Mouse (Mus musculus): Measurements from ENCODE around the gene Pnpla2.

Pnpla2 gene

DNA sequence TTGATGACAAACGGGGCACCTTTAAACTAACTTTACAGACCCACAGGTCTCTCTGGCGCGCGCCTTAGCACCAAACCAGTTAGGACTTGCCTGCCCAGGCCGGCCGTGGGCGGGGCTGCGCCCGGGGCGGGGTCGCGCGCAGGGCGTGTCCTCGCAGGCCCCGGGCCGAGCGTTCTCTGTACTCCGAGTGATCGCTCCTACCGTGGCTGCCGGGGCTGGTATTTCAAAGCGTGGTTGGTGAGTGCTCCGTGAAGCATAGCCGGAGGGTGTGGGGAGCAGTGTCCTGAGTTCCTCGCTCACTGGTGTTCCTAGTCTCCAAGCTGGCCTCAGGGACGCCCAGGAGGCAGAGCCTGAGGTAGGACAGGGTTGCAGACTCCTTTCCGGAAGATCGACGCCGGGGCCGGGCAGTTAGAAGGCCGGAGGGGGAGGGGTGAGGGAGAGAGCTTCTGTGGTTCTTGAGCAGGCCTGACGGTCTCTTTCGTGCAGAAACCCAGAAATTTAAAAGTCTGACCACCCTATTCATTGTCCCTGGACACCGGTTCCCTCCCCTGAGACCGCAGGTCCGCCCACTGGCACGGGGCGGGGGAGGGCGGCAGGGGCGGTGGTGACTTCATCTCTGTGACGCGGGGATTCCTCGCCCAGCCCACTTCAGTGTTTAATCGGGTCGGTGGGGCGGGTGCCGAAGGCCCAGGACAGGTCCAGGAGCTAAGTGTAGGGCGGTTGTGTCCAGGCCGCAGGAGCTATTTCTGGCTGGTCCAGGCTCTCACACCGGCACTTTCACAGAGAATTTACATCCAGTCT is 12.4 kb downstream of the Pnpla2 start, which contains the start of gene Cd151:
Gene Cd151, plus strand, starts transcription at position 163 of the 801 bp plus-strand sequence.
- DNase-seq (ENCODE audit: low read depth, low spot score) = peak; percentile 69

DNA sequence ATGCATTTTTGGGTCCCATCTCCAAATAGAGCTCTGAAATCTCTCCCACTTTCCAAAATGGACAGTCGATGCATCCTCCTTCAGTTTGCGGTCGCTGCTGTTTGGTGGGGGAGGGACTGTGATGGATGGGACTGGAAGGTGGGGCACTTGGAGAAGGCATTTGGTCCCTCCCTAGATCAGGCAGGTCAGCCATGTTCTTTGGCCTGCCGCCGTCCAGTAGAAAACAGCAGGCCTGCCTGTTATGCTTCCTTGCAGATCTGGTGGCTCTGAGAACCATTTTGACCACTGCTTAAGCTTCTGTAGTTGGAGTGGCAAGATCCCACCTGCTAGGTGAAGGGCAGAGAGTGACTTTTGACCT is 13.1 kb downstream of the Pnpla2 start:
- no peak for DNase-seq (ENCODE audit: low read depth, low spot score)

DNA sequence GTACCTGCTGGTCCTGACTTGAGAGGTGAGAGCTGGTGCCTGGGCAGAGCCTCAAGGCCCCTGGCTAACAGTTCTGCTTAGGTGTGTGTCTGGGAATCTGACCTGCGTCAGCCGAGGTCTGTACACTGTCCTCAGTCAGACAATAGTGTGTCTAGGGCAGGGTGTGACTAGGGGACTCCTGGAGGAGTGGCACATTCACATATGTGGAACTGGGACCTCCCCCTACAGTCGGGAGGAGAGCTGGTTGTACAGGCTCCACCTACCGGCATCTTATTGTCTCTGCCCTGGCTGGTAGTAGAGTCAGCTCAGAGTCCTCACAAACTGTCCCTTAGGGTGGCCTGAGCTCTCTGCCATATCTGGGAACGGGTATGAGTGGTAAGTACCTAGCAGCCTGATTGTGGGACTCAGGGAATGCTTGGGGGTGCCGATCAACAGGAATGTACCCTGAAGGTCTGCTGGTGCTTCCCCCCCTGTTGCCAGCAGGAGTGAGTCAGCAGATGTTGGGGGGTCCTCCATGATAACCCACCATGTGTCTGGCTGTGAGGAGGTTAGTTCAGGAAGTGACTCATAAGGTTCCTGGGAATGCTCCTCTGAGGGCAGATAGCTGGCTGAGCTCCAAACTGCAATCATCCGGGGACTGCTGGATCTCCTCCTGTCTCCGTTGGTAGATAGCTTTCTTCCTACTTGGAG is 13.7 kb downstream of the Pnpla2 start:
- DNase-seq (ENCODE audit: low read depth, low spot score) = peak; percentile 75

DNA sequence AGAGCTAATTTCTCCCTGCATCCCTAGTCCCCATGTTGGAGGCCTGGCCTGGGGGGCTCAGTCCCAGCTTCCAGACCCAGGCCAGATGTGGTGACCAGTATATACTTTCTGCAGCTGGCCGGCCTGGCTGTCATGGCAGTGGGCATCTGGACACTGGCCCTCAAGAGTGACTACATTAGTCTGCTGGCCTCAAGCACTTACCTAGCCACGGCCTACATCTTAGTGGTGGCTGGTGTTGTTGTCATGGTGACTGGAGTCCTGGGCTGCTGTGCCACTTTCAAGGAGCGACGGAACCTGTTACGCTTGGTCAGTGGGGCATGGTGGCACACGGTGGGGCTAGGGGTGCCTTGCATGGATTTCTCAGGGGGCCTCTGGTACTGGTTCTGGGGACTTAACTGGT is 14.4 kb downstream of the Pnpla2 start:
- no peak for DNase-seq (ENCODE audit: low read depth, low spot score)

DNA sequence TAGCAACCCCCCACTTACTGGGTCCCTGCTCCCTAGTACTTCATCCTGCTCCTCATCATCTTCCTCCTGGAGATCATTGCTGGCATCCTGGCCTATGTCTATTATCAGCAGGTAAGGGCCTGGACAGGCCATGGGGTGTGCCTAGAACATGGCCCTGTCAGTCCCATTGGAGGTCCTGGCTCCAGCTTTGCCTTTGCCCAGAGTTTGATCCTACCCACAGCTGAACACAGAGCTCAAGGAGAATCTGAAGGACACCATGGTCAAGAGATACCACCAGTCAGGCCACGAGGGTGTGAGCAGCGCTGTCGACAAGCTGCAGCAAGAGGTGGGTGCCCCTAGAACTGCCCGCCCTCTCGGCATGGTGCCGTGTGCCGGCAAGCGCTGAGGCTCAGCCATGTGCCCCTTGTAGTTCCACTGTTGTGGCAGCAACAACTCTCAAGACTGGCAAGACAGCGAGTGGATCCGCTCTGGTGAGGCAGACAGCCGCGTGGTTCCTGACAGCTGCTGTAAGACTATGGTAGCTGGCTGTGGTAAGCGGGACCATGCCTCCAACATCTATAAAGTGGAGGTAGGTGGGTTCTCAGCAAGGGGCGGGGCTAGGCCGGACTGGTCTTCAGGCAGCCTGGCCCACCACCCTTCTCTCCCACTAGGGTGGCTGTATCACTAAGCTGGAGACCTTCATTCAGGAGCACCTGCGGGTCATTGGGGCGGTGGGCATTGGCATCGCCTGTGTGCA is 15.1 kb downstream of the Pnpla2 start:
- no peak for DNase-seq (ENCODE audit: low read depth, low spot score)

DNA sequence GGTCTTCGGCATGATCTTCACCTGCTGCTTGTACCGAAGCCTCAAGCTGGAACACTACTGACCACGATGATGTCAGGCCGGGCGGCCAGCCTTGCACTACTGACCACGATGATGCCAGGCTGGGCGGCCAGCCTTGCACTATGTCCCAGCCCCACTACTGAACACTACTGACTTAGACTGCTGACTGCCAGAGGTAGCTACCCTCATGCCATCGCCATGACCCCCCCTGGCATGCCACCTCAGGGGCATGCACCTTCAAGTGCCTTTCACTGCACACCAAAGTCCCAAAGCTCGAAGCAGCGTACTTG is 15.6 kb downstream of the Pnpla2 start:
- DNase-seq (ENCODE audit: low read depth, low spot score) = no peak

DNA sequence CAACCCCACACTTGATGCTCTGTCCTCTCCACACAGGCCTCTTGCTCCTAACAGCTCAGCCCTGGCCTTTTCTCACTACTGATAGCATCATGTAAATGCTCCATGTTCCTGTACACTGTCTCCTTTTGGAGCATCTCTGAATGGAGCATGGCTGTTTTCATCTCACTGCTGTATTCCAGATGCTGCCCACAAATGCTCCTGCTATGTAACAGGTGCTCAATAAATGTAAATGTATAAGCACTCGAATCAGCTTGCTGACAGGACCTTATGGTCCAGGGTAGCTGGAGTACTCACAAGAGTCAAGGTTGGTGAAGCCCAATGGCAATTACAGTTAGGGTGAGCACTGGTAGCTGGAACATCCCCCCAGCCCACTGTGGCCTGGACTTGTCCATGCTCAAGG is 16.2 kb downstream of the Pnpla2 start:
- DNase-seq (ENCODE audit: low read depth, low spot score) = no peak

DNA sequence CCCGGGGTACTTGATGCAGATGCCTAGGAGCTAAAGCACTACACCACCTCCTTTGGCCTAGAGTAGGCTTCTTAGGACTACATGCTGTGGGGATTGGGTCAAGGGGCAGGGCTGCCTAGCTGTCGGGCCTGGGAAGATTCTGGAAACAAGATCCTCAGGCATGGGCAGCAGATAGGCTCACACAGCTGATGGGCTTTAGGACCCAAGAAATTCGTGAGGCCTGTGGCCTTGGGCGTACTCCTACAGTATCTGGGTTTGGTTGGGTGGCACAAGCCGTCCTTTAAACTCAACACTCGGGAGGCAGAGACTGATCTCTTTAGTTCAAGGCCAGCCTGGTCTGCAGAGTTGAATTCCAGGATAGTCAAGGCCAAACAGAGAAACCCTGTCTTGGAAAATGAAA is 17.2 kb downstream of the Pnpla2 start:
- DNase-seq (ENCODE audit: low read depth, low spot score) = no peak

DNA sequence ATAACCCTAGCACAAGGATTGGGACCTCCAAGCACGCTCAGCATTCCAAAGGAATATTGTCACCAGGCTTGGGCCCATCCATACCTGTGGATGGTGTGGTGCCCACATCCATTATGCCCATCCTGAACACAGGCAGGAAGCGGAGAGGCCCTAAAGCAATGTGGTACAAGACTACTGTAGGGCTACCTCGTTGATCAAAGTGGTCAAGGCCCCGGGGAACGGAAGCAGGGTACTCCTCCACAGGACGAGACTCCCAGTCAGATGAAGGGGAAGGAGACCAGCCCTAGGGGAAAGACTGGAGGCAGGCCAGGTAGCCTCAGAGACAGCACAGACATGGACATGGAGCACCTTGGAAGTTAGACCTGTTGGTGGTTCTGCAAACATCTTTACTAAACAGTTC is 17.8 kb downstream of the Pnpla2 start:
- no peak for DNase-seq (ENCODE audit: low read depth, low spot score)

DNA sequence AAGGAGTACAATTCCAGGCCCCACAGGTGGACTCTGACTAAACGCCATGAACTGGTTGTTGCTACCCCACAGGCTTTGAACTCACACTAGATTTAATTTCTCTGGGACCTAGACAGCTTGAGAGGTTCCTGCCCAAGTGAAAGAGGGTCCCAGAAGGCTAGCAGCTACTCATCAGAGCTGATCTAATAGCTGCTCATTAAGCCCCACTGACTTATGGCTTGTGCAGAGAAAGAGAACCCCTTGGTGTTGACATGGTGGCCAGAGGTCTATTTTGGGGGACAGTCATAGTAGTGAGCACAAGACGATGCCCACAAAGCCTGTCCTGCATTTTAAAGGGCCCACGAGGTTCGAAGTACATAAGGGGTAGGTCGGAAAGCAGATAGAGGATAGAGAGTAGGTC is 19.2 kb downstream of the Pnpla2 start:
- no peak for DNase-seq (ENCODE audit: low read depth, low spot score)

DNA sequence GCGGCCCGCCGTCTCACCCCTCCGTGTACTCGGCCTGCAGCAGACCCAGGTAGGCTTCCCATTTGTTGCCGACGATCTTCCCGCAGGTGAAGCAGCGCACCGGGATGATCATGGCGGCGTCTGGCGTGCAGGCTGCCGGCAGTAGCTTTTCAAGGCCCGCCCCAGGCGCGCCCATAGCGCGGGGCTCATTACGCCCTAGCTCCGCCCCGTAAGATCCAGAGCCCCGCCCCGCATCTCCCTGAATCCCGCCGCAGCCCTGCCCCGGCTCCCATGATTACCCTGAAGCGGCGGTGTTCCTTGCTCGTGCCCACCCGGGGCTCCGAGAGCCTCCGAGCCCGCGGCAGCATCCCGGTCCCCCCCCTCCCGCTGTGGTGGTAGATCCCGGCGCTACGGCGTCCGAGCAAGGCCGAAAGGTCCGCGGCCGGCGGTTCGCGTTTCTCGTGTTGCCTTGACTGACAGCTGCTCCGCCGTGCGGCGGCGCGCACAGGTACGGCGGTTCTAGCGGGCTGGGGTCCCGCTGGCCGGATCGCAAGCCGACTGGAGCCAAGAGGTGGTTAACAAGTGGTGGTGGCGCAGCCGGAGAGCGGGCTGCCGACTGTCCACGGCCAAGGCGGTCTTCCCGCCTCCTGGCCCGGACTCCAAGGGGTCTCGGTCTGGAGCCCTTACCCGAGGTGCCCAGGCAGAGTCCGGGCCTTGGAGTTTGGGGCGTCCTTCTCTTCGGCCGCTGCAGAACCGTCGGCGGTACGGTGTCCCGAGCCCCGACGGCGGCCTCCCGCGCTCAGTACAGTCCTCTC is 20.2 kb downstream of the Pnpla2 start, which contains the start of the genes Polr2l and Tspan4:
Gene Polr2l, minus strand, starts transcription at position 122 of the 794 bp plus-strand sequence.
Gene Tspan4, plus strand, starts transcription at position 230 of the 794 bp plus-strand sequence.
- peak; percentile 72 for DNase-seq (ENCODE audit: low read depth, low spot score)

DNA sequence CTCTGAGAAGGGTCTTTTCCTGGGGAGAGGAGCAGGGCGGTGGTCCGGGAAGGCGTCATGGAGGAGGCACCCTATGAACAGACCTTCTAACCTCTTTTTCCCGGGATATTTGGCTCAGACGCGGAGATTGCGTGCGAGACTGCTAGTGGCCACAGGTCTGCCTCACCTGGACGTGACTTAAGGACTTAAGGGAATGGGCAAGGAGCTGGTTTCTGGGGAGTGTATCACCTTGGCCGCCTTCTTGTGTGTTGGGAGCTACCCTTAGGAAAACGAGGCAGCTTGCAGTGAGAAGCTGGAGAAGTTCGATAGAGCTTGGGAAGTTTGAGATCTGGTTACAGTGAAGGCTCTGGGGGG is 20.8 kb downstream of the Pnpla2 start:
- no peak for DNase-seq (ENCODE audit: low read depth, low spot score)

DNA sequence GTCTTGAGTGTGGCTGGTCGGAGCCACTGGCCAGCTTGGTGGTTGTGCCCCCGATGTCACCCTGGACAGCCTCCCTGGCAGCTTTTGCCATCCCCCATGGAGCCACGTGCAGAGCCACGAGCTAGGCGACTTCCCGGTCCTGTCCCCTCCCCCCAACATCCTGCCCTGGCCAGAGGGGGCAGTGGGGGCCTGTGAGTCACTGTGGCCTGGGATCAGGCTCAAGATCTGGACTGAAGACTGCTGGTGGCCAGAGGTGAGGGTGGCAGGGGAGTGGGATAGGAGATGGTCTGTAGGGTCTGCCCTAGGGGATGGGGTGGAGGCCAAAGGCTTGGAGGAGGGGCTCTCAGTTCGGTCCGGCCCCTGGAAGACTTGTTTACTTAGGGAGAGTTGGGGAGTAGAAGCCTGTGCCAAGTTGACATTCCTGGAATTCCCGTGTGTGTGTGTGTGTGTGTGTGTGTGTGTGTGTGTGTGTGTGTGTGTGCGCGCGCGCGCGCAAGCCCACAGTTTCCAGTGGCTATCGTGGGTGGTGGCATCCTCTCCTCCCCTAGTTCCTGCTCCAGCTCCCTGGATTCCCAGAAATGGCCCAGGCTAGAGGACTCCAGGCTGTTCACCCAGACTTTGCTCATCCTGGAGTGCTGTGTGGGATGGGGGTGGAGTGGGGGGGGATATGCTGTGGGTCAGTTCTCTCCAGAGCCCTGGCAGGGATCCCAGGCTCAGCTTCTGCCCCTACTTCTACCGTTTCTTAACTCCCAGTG is 21.4 kb downstream of the Pnpla2 start:
- DNase-seq (ENCODE audit: low read depth, low spot score) = peak; percentile 89

DNA sequence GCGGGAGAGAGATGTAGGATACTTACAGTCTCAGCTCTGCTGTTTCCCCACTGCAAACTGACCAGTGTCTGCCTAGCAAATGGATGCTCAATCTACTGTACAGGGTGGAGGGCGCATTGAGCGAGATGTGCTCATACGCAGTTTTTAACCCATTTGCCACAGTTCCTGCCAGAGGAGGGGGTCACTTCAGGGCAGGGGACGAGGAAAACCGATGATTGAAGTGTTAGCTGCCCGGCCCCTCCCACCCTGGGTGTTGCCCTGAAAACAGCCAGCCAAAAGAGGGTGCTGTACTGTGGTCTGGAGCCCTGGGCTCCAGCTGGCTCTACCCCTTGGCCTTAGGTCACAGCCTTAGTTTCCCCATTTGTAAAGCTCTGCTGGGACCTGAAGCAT is 22.0 kb downstream of the Pnpla2 start:
- DNase-seq (ENCODE audit: low read depth, low spot score) = no peak

DNA sequence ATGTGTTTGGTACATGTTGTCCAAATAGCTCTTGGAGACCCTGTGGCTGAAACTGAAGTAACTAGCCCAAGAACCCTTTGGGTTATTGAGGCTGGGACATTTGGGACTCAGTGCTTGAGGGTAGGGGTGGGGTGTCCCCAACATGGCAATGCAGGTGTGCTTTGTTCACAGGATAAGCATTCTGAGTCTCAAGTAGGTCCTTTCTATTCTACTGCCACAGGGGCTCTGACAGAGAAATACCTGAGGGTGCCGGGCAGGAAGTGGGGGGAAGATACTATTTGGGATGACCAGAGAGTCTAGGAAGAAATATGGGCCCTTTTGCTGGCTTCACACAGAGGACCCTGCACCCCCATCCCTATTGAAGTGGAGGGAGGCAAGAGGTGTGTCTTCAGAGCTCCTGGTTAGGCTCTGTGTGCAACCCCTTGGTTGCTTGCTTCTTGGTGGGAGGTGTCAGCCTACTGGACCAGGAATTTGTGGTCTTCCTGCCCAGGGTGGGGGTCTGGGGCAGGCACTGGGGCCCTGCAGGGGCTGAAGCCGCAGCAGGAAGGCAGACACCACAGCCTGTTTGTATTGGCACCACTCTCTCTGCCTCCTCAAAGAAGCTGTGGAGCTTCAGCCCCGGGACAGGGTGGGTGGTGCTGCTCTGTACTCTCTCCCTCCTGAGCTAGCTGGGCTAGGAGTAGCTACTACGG is 22.7 kb downstream of the Pnpla2 start:
- no peak for DNase-seq (ENCODE audit: low read depth, low spot score)

DNA sequence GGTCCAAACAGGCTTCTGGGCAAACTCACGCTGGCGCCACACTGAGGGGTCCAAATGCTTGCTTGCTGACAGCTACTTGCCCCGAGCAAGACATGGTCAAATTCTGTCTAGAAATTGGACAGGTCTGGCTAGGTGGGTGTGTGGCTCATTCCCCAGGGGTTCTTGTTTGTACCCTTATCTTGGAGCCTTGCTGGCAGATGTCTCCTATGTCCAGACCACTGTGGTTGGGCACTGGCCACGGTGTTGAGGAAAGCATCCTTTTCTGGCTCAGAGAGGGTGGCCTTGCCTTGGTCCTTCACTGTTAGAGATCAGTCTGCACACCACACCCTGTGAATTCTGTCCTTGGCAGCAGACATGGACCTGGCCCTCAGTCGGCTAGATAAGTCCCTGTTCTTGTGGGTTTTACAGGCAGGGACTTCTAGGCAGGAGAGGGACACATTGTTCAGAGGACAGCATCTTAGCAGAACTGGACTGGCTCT is 23.3 kb downstream of the Pnpla2 start:
- DNase-seq (ENCODE audit: low read depth, low spot score) = no peak

DNA sequence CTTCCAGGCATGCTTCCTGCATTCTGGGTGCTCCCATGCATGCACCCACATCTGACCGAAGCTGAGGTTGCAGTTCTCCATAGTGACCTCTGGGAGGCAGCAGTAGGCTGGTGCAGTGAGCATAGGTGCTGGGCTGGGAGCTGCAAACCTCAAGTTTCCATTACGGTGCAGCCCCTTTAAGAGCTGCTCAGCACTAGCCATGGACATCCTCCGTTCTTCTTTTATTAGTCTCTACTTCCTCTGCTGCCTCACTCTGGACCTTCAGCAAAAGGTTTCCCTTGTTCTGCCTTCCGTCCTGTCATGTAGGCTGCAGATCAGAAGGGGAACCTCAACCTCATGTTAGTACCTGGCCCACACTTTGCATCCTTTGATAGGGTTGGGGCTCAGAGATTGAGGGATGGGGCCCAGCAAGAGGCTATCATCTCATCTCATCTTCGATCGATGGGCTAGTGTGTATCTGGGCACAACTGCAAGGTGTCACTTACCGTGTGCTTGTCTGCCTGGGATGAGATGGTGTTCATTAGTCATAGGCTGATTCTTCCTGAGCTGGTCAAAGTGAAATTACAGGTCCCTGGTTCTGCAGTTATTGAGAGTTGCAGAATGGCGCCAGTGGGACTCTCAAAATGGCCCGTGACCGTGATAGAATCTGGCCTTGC is 26.0 kb downstream of the Pnpla2 start:
- DNase-seq (ENCODE audit: low read depth, low spot score) = peak; percentile 75

DNA sequence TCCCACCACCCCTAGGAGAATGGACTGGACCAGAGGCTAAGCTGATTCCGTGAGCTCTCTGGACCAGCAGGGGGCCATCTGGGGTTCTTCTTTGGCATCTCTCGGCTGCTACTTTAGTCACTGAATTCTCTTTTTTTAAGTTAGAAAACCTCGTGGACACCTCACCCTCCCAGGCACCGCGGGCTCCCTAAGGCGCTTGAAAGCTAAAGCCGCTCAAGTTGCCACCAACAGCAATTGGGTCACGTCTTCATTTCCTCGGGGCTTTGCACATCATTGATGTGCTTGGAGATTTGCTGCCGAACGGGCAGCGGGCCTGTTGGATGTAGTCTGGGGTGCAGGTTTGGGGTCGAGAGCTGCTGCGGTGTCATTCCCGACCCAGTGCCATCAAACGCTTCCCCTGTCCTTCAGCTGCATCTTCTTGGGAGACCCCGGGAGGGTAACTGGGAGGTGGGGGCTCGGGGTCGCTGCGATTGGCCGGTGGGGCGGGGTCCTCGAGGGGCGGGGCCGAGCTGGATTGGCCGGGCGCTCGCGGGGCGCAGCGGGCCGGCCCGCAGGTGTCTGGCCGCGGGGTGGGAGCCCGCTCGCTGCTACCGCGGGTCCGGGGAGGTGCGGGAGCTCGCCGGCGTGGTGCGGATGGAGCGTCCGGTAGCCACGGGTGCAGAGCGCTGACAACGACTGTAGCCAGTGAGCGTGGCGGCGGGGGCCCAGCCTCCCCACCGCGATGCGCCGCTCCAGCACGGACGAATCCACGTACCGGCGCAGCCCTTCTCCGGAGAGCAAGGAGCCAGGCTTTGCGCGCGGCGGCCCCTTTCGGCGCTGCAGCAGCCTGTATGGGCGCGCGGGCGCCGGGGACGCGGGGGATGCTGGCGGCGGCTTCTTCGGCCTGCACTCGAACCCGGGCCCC is 26.8 kb downstream of the Pnpla2 start:
- DNase-seq (ENCODE audit: low read depth, low spot score) = no peak

DNA sequence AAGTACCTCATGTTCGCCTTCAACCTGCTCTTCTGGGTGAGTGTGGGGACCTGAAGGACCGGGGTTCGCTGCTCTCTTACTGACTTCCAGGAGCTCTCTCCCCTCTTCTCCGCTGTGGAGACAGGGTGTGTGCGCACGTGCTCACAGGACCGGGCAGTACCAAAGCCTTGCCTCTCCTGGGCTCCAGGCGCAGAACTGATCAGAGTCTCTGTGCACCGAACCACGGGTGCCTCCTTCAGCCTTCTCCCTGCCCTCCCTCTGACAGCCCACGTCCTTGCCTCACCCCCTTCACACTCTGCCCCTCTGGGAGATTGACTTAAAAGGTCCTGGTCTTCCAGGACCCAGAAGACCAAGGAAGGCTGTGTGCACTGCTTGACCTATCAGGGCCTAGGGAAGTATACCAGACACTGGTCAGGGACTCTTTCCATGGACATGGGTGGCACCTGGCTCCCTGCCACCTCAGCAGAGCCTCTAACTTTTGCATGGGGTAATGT is 27.6 kb downstream of the Pnpla2 start:
- DNase-seq (ENCODE audit: low read depth, low spot score) = no peak
